ENCODE assay signal across 23 mouse cellular contexts in genomic region chr3:126570628-126571027, GRCm38 (mm10). TPM values are rescaled to one million over a fixed set of nuclear protein-coding genes. Genes with fewer than 3 reads are reported as not detected.
DNase-seq lines count a peak whose midpoint lies in the region; TF ChIP-seq lines count a peak whose summit lies in the region.
"Had no signal": no experiment of that assay in that cellular context is flagged by ENCODE, and none has a peak within 500 bp of the region (broad histone marks: within the 10 kb centered on the region; RNA-seq: fewer than 3 reads in every experiment).

No protein-coding gene starts in this region.

- no peak overlapping the region for H3K4me3 ChIP-seq in C2C12 (ENCODE audit: insufficient read depth, poor library complexity, severe bottlenecking)
- no peak overlapping the region for H3K4me3 ChIP-seq in embryonic fibroblast, embryonic 13.5 days (ENCODE audit: insufficient read depth, low read length)
- H3K4me3 ChIP-seq in myocyte = no peak overlapping the region
- H3K4me3 ChIP-seq: embryonic facial prominence, embryonic 12.5 days; forebrain, embryonic 13.5 days; gastrocnemius, adult 2 months; heart, embryonic 10.5 days; hindbrain, embryonic 12.5 days; intestine, embryonic 15.5 days had no signal

- no peaks in the 10 kb centered on the region for H3K27me3 ChIP-seq in C2C12 (ENCODE audit: control insufficient read depth, insufficient read depth, insufficient read length)
- H3K27me3 ChIP-seq in myocyte (ENCODE audit: control insufficient read depth, insufficient read depth, insufficient read length) = no peaks in the 10 kb centered on the region
- H3K27me3 ChIP-seq: embryonic facial prominence, embryonic 12.5 days; forebrain, embryonic 13.5 days; hindbrain, embryonic 12.5 days; intestine, embryonic 15.5 days had no signal

- peak overlapping the region; percentile 26; the same call in 1 of the 2 replicates for H3K27ac ChIP-seq in embryonic fibroblast, embryonic 13.5 days (ENCODE audit: insufficient read depth, low read length)
- H3K27ac ChIP-seq: embryonic facial prominence, embryonic 12.5 days; forebrain, embryonic 13.5 days; gastrocnemius, adult 2 months; heart, embryonic 10.5 days; hindbrain, embryonic 12.5 days; intestine, embryonic 15.5 days had no signal

- DNase-seq in NIH3T3 (ENCODE audit: low read depth) = peak; percentile 85
- no peak for DNase-seq in cerebellum, adult 9-11 months
- DNase-seq in lung, postnatal 4 days = no peak
- DNase-seq in left cerebral cortex, postnatal 36 days (ENCODE audit: low spot score in 2 of 2) = no peak
- DNase-seq in embryo, embryonic 11 days = no peak
- DNase-seq: adrenal gland, postnatal 14 days; cerebellum, adult 18-20 months; cerebellum, postnatal 10 days; forebrain, postnatal 0 days; gastrocnemius, adult 2 months; gastrocnemius, postnatal 25 days; heart, adult 11 months; heart, postnatal 10 days; heart, postnatal 4 days; kidney, adult 2 months had no signal

- no peaks in the 10 kb centered on the region for H3K36me3 ChIP-seq in C2C12 (ENCODE audit: control insufficient read depth, insufficient read depth)
- H3K36me3 ChIP-seq in myocyte (ENCODE audit: control insufficient read depth, insufficient read depth) = no peaks in the 10 kb centered on the region
- H3K36me3 ChIP-seq: embryonic facial prominence, embryonic 12.5 days; heart, embryonic 10.5 days; hindbrain, embryonic 12.5 days; intestine, embryonic 15.5 days had no signal

- H3K4me1 ChIP-seq in embryonic fibroblast, embryonic 13.5 days (ENCODE audit: control insufficient read depth, insufficient read depth, low read length) = peaks cover 3% of the 10 kb centered on the region
- H3K4me1 ChIP-seq: embryonic facial prominence, embryonic 12.5 days; forebrain, embryonic 13.5 days; heart, embryonic 10.5 days; hindbrain, embryonic 12.5 days; intestine, embryonic 15.5 days had no signal

- intact Hi-C loops in left cerebral cortex, postnatal 36 days (cut with DNase I) = no loop called here

- no peak overlapping the region for H3ac ChIP-seq in C2C12 (ENCODE audit: control insufficient read depth, insufficient read length, low read depth)
- no peak overlapping the region for H3ac ChIP-seq in myocyte (ENCODE audit: control insufficient read depth, insufficient read length)

- peak overlapping the region; percentile 2 for H3K4me2 ChIP-seq in myocyte (ENCODE audit: low read depth)
- H3K4me2 ChIP-seq: embryonic facial prominence, embryonic 12.5 days; forebrain, embryonic 13.5 days; hindbrain, embryonic 12.5 days; intestine, embryonic 15.5 days had no signal

- no peak for TF ChIP-seq CTCF in C2C12 (IDR thresholded peaks at IDR 0.05; ENCODE audit: control insufficient read depth, insufficient read depth, insufficient read length)
- no peak for TF ChIP-seq CTCF in embryonic fibroblast, embryonic 13.5 days (IDR thresholded peaks at IDR 0.05; ENCODE audit: borderline replicate concordance, insufficient read depth, low read length)

- no peak for TF ChIP-seq POLR2A in embryonic fibroblast, embryonic 13.5 days (IDR thresholded peaks at IDR 0.05; ENCODE audit: low read depth, low read length)
- TF ChIP-seq POLR2A in myocyte (IDR thresholded peaks at IDR 0.05; ENCODE audit: insufficient read length, low read depth) = no peak

- H3K79me3 ChIP-seq in C2C12 (ENCODE audit: low read depth) = no peaks in the 10 kb centered on the region

- H3K79me2 ChIP-seq in C2C12 (ENCODE audit: control insufficient read depth, insufficient read depth) (no peaks in the 10 kb centered on the region), myocyte (ENCODE audit: control insufficient read depth, insufficient read depth) (no peaks in the 10 kb centered on the region)

TF ChIP-seq in C2C12, 6 proteins besides CTCF, POLR2A, EP300 and RAD21:
- TF ChIP-seq USF1 (IDR thresholded peaks at IDR 0.05; ENCODE audit: low read depth) = no peak
- TF ChIP-seq MAX (IDR thresholded peaks at IDR 0.05) = no peak
- TF ChIP-seq MYOD1 (IDR thresholded peaks at IDR 0.05; ENCODE audit: control insufficient read depth, insufficient read length, low read depth) = peak; percentile 21
- TF ChIP-seq CEBPB (IDR thresholded peaks at IDR 0.05; ENCODE audit: low read depth) = no peak
- peak; percentile 93 for TF ChIP-seq FOSL1 (IDR thresholded peaks at IDR 0.05; ENCODE audit: insufficient read depth, low read length, poor library complexity, severe bottlenecking)

TF ChIP-seq in myocyte, 11 proteins besides CTCF, POLR2A, EP300 and RAD21:
- TF ChIP-seq CEBPB (IDR thresholded peaks at IDR 0.05; ENCODE audit: insufficient read depth, poor library complexity, severe bottlenecking) = no peak

RNA-seq across cellular contexts. Expression of gene Camk2d, which starts 25.5 kb away (rescaled TPM):
- polyA plus RNA-seq in C2C12 (2012; fragmentation: generic; extraction: Trizol) (23.5 TPM), myocyte (2012; fragmentation: generic; extraction: Trizol) (22.1 TPM)
- polyA plus RNA-seq in embryonic fibroblast, embryonic 13.5 days (2011; ENCODE audit: insufficient read length, low read depth, missing spikeins) = 186 and 189 TPM in 2 replicates
- total RNA-seq in left cerebral cortex, postnatal 36 days (2021) = 100 to 1,000 TPM; 143 to 185 TPM
